Mouse (Mus musculus) forebrain, embryonic 12.5 days (tissue): ENCODE results near the gene Ttc33. TPM values are rescaled to one million over a fixed set of nuclear protein-coding genes. Genes with fewer than 3 reads are reported as not detected.

ENCODE experiments used
- ATAC-seq: fragments of 200-750 bp; cut with Nextera tagmentation; 2 replicates; pipeline ENCODE4 v1.8.0; 2017; ENCODE audit warnings: moderate TSS enrichment; ENCODE audit not compliant: low FRiP score
- H3K27ac ChIP-seq: fragments of 300-500 bp; sonication (generic); 2 replicates; pipeline ENCODE4 v1.5.1; 2016; ENCODE audit warnings: mild to moderate bottlenecking
- H3K27me3 ChIP-seq: fragments of 300-500 bp; sonication (generic); 2 replicates; pipeline ENCODE4 v1.6.1; 2016; ENCODE audit warnings: mild to moderate bottlenecking
- H3K36me3 ChIP-seq: fragments of 300-500 bp; sonication (generic); replicated peaks from 2 replicates; pipeline ENCODE4 v1.6.1; 2016; ENCODE audit warnings: mild to moderate bottlenecking
- H3K4me1 ChIP-seq: fragments of 300-500 bp; sonication (generic); 2 replicates; pipeline ENCODE4 v1.6.1; 2016
- H3K4me2 ChIP-seq: fragments of 300-500 bp; sonication (generic); 2 replicates; pipeline ENCODE4 v1.6.1; 2016; ENCODE audit warnings: mild to moderate bottlenecking, moderate library complexity
- H3K4me3 ChIP-seq: fragments of 300-500 bp; sonication (generic); replicated peaks from 2 replicates; pipeline ENCODE4 v1.5.1; 2016; ENCODE audit warnings: mild to moderate bottlenecking
- H3K9ac ChIP-seq: fragments of 300-500 bp; sonication (generic); 2 replicates; pipeline ENCODE4 v1.6.1; 2016; ENCODE audit warnings: mild to moderate bottlenecking
- H3K9me3 ChIP-seq: fragments of 300-500 bp; sonication (generic); 2 replicates; pipeline ENCODE4 v1.6.1; 2016
- WGBS: fragments of 180-500 bp; shearing (Covaris S2); methylation state at CpG from one replicate; pipeline ENCODE4 v1.1.7; 2016; 5-methylcytosine and 5-hydroxymethylcytosine counted together
- polyA plus RNA-seq: library from polyadenylated mRNA; unstranded; fragments of >200 nt; fragmentation: Nextera tagmentation; extraction: Ambion mirVana; gene quantifications from 2 replicates; pipeline ENCODE4 v1.2.1, GENCODE M21; 2016

The Ttc33 gene
- polyA plus RNA-seq = 42.4 and 46.2 TPM in 2 replicates

- ATAC-seq = peak; percentile 91
- H3K9ac ChIP-seq = peak within 1 kb of the TSS; percentile 79
- H3K4me3 ChIP-seq = peak within 1 kb of the TSS; percentile 94
- peaks cover 7% of the 10 kb centered on the region; the same call in 1 of the 2 replicates for H3K36me3 ChIP-seq
- H3K27ac ChIP-seq = peak within 1 kb of the TSS; percentile 82
- H3K27me3 ChIP-seq = no peaks in the 10 kb centered on the region
- H3K4me2 ChIP-seq = peak within 1 kb of the TSS; percentile 83
- no peaks in the 10 kb centered on the region for H3K9me3 ChIP-seq
- peaks cover 15% of the 10 kb centered on the region for H3K4me1 ChIP-seq
- 1% methylated on average over 54 of the region's 55 CpGs for WGBS
These were observed at the start of gene Ttc33 for GRCm38 (mm10) chr15:5185366-5186292. TSS of gene Ttc33 (plus strand) at chr15:5185525.

GRCm38 (mm10) chr15:5138021-5138856, 47.1 kb upstream of the Ttc33 start:
- H3K4me1 ChIP-seq = no peaks in the 10 kb centered on the region; the same call in 1 of the 2 replicates
- peak; percentile 70; the same call in 1 of the 2 replicates for ATAC-seq
- H3K27me3 ChIP-seq = no peaks in the 10 kb centered on the region
- no peaks in the 10 kb centered on the region for H3K9me3 ChIP-seq
- 62% methylated on average over 9 of the region's 9 CpGs for WGBS
- no peak overlapping the region for H3K4me3 ChIP-seq
- no peak overlapping the region for H3K9ac ChIP-seq
- H3K4me2 ChIP-seq = no peak overlapping the region
- H3K36me3 ChIP-seq = no peaks in the 10 kb centered on the region
- no peak overlapping the region for H3K27ac ChIP-seq

- Histone ChIP-seq H3K4me2 (no peak overlapping the region), H3K4me3 (no peak overlapping the region), H3K9me3 (no peaks in the 10 kb centered on the region), H3K27ac (no peak overlapping the region), H3K36me3 (no peaks in the 10 kb centered on the region), H3K4me1 (no peaks in the 10 kb centered on the region; the same call in 1 of the 2 replicates), H3K27me3 (no peaks in the 10 kb centered on the region), H3K9ac (no peak overlapping the region)
- no peak for ATAC-seq
- WGBS = 90% methylated on average over 2 of the region's 2 CpGs
These were observed 46.0 kb upstream of the Ttc33 start for GRCm38 (mm10) chr15:5139366-5139765.

GRCm38 (mm10) chr15:5139863-5140262, 45.5 kb upstream of the Ttc33 start:
- no peak for ATAC-seq
- Histone ChIP-seq H3K27me3 (no peaks in the 10 kb centered on the region), H3K9me3 (no peaks in the 10 kb centered on the region), H3K36me3 (no peaks in the 10 kb centered on the region), H3K4me1 (peaks cover 3% of the 10 kb centered on the region), H3K4me2 (no peak overlapping the region), H3K4me3 (no peak overlapping the region), H3K9ac (no peak overlapping the region), H3K27ac (no peak overlapping the region)
- WGBS = 91% methylated on average over 7 of the region's 7 CpGs

- ATAC-seq = no peak
- Histone ChIP-seq H3K36me3 (no peaks in the 10 kb centered on the region), H3K4me2 (no peak overlapping the region), H3K9ac (no peak overlapping the region), H3K4me3 (no peak overlapping the region), H3K27ac (no peak overlapping the region), H3K9me3 (no peaks in the 10 kb centered on the region), H3K4me1 (peaks cover 8% of the 10 kb centered on the region), H3K27me3 (no peaks in the 10 kb centered on the region)
These were observed 45.0 kb upstream of the Ttc33 start for GRCm38 (mm10) chr15:5140357-5140756.

GRCm38 (mm10) chr15:5142047-5142446, 43.3 kb upstream of the Ttc33 start:
- no peak for ATAC-seq
- no peaks in the 10 kb centered on the region for H3K9me3 ChIP-seq
- H3K27me3 ChIP-seq = no peaks in the 10 kb centered on the region
- no peak overlapping the region for H3K27ac ChIP-seq
- H3K4me1 ChIP-seq = peaks cover 10% of the 10 kb centered on the region
- WGBS = 65% methylated on average over 5 of the region's 5 CpGs
- H3K4me3 ChIP-seq = no peak overlapping the region
- no peaks in the 10 kb centered on the region for H3K36me3 ChIP-seq
- no peak overlapping the region for H3K9ac ChIP-seq
- no peak overlapping the region for H3K4me2 ChIP-seq

GRCm38 (mm10) chr15:5142714-5143113, 42.6 kb upstream of the Ttc33 start:
- no peaks in the 10 kb centered on the region for H3K9me3 ChIP-seq
- no peaks in the 10 kb centered on the region for H3K36me3 ChIP-seq
- H3K9ac ChIP-seq = no peak overlapping the region
- no peak overlapping the region for H3K4me3 ChIP-seq
- H3K4me2 ChIP-seq = no peak overlapping the region
- WGBS = 75% methylated on average over 5 of the region's 5 CpGs
- no peak overlapping the region for H3K27ac ChIP-seq
- H3K27me3 ChIP-seq = no peaks in the 10 kb centered on the region
- ATAC-seq = no peak
- H3K4me1 ChIP-seq = peaks cover 10% of the 10 kb centered on the region

GRCm38 (mm10) chr15:5143361-5144020, 41.8 kb upstream of the Ttc33 start, which contains the start of gene Prkaa1:
TSS of gene Prkaa1 (plus strand) at chr15:5143861.
- WGBS = under 1% methylated on average over 49 of the region's 80 CpGs
- H3K27me3 ChIP-seq = no peaks in the 10 kb centered on the region
- peak within 1 kb of the TSS; percentile 83 for H3K4me3 ChIP-seq
- H3K9ac ChIP-seq = peak within 1 kb of the TSS; percentile 87
- H3K4me2 ChIP-seq = peak within 1 kb of the TSS; percentile 60
- peak; percentile 93 for ATAC-seq
- peak within 1 kb of the TSS; percentile 94 for H3K27ac ChIP-seq
- H3K4me1 ChIP-seq = peaks cover 10% of the 10 kb centered on the region
- H3K9me3 ChIP-seq = no peaks in the 10 kb centered on the region
- H3K36me3 ChIP-seq = no peaks in the 10 kb centered on the region

- Histone ChIP-seq H3K4me2 (peak overlapping the region; percentile 60), H3K4me1 (peaks cover 13% of the 10 kb centered on the region), H3K4me3 (peak overlapping the region; percentile 83), H3K9me3 (no peaks in the 10 kb centered on the region), H3K27me3 (no peaks in the 10 kb centered on the region), H3K27ac (peak overlapping the region; percentile 94), H3K36me3 (no peaks in the 10 kb centered on the region), H3K9ac (peak overlapping the region; percentile 87)
- peak; percentile 94 for ATAC-seq
- WGBS = under 1% methylated on average over 59 of the region's 61 CpGs
These were observed 41.1 kb upstream of the Ttc33 start for GRCm38 (mm10) chr15:5144021-5144778.

- no peak overlapping the region for H3K27ac ChIP-seq
- no peaks in the 10 kb centered on the region for H3K36me3 ChIP-seq
- ATAC-seq = no peak
- WGBS = 46% methylated on average over 9 of the region's 9 CpGs
- H3K27me3 ChIP-seq = no peaks in the 10 kb centered on the region
- H3K4me2 ChIP-seq = peak overlapping the region; percentile 60
- peak overlapping the region; percentile 83 for H3K4me3 ChIP-seq
- H3K9me3 ChIP-seq = no peaks in the 10 kb centered on the region
- H3K9ac ChIP-seq = no peak overlapping the region
- H3K4me1 ChIP-seq = peaks cover 15% of the 10 kb centered on the region
These were observed 40.0 kb upstream of the Ttc33 start for GRCm38 (mm10) chr15:5145196-5145945.

- no peak for ATAC-seq
These were observed 36.1 kb upstream of the Ttc33 start for GRCm38 (mm10) chr15:5149187-5149586.

More at GRCm38 (mm10) chr15:5149187-5149586, 36.1 kb upstream of the Ttc33 start:
- Histone ChIP-seq H3K36me3 (no peaks in the 10 kb centered on the region), H3K27me3 (no peaks in the 10 kb centered on the region), H3K9ac (no peak overlapping the region), H3K4me2 (no peak overlapping the region), H3K4me1 (peaks cover 15% of the 10 kb centered on the region), H3K9me3 (no peaks in the 10 kb centered on the region), H3K27ac (no peak overlapping the region), H3K4me3 (no peak overlapping the region)
- 66% methylated on average over 4 of the region's 4 CpGs for WGBS
